Mouse (Mus musculus) neural tube, embryonic 13.5 days (tissue): ENCODE data around the gene Cnot6. TPM values are rescaled to one million over a fixed set of nuclear protein-coding genes. Genes with fewer than 3 reads are reported as not detected.

Source experiments
- ATAC-seq: fragments of 200-750 bp; cut with Nextera tagmentation; 2 replicates; pipeline ENCODE4 v1.8.0; 2017; ENCODE audit warnings: low read depth, mild to moderate bottlenecking, moderate TSS enrichment, moderate library complexity
- H3K27ac ChIP-seq: fragments of 300-500 bp; sonication (generic); replicated peaks from 2 replicates; pipeline ENCODE4 v1.5.1; 2015; ENCODE audit warnings: moderate library complexity, mild to moderate bottlenecking, inconsistent platforms
- H3K27me3 ChIP-seq: fragments of 300-500 bp; sonication (generic); 2 replicates; pipeline ENCODE4 v1.6.1; 2015; ENCODE audit warnings: mild to moderate bottlenecking, inconsistent platforms
- H3K36me3 ChIP-seq: fragments of 300-500 bp; sonication (generic); 2 replicates; pipeline ENCODE4 v1.6.1; 2015; ENCODE audit warnings: mild to moderate bottlenecking, inconsistent platforms
- H3K4me1 ChIP-seq: fragments of 300-500 bp; sonication (generic); replicated peaks from 2 replicates; pipeline ENCODE4 v1.6.1; 2015; ENCODE audit warnings: inconsistent platforms
- H3K4me2 ChIP-seq: fragments of 300-500 bp; sonication (generic); 2 replicates; pipeline ENCODE4 v1.6.1; 2015; ENCODE audit warnings: inconsistent platforms, mild to moderate bottlenecking, moderate library complexity
- H3K4me3 ChIP-seq: fragments of 300-500 bp; sonication (generic); 2 replicates; pipeline ENCODE4 v1.5.1; 2015; ENCODE audit warnings: mild to moderate bottlenecking, inconsistent platforms
- H3K9ac ChIP-seq: fragments of 300-500 bp; sonication (generic); 2 replicates; pipeline ENCODE4 v1.6.1; 2015; ENCODE audit warnings: moderate library complexity, mild to moderate bottlenecking, inconsistent platforms
- H3K9me3 ChIP-seq: fragments of 300-500 bp; sonication (generic); 2 replicates; pipeline ENCODE4 v1.6.1; 2016; ENCODE audit warnings: inconsistent platforms
- WGBS: fragments of 180-500 bp; shearing (Covaris S2); methylation state at CpG from one replicate; pipeline ENCODE4 v1.1.7; 2015; 5-methylcytosine and 5-hydroxymethylcytosine counted together
- polyA plus RNA-seq: library from polyadenylated mRNA; unstranded; fragments of >200 nt; fragmentation: Nextera tagmentation; extraction: Ambion mirVana; gene quantifications from 2 replicates; pipeline ENCODE4 v1.2.1, GENCODE M21; 2015

Gene Cnot6
- polyA plus RNA-seq, 1 experiment from 2014 or later = 42.8 TPM

- Histone ChIP-seq H3K4me1 (peaks cover 30% of the 10 kb centered on the region), H3K4me2 (no peak overlapping the region), H3K27me3 (no peaks in the 10 kb centered on the region), H3K4me3 (no peak overlapping the region), H3K9ac (no peak overlapping the region), H3K36me3 (peaks cover 31% of the 10 kb centered on the region), H3K9me3 (no peaks in the 10 kb centered on the region), H3K27ac (no peak overlapping the region)
- ATAC-seq = no peak
- 90% methylated on average over 2 of the region's 2 CpGs for WGBS
These were observed 4.7 kb downstream of the Cnot6 start for GRCm38 (mm10) chr11:49707834-49708233.

- WGBS = 89% methylated on average over 8 of the region's 8 CpGs
- no peak overlapping the region for H3K4me2 ChIP-seq
- H3K9me3 ChIP-seq = no peaks in the 10 kb centered on the region
- no peaks in the 10 kb centered on the region for H3K27me3 ChIP-seq
- H3K4me3 ChIP-seq = no peak overlapping the region
- peaks cover 14% of the 10 kb centered on the region for H3K4me1 ChIP-seq
- no peak overlapping the region for H3K9ac ChIP-seq
- no peak overlapping the region for H3K27ac ChIP-seq
- peaks cover 50% of the 10 kb centered on the region for H3K36me3 ChIP-seq
- ATAC-seq = no peak
These were observed 7.7 kb downstream of the Cnot6 start for GRCm38 (mm10) chr11:49704804-49705203.

GRCm38 (mm10) chr11:49702014-49702413 is 10.5 kb downstream of the Cnot6 start:
- Histone ChIP-seq H3K9me3 (no peaks in the 10 kb centered on the region), H3K4me3 (no peak overlapping the region), H3K36me3 (peaks cover 69% of the 10 kb centered on the region), H3K27ac (no peak overlapping the region), H3K4me1 (no peaks in the 10 kb centered on the region), H3K27me3 (no peaks in the 10 kb centered on the region), H3K4me2 (no peak overlapping the region), H3K9ac (no peak overlapping the region)
- WGBS = 98% methylated on average over 8 of the region's 8 CpGs
- no peak for ATAC-seq

- ATAC-seq = no peak
- 100% methylated on average over 1 of the region's 1 CpGs for WGBS
- Histone ChIP-seq H3K27ac (no peak overlapping the region), H3K9me3 (no peaks in the 10 kb centered on the region), H3K9ac (no peak overlapping the region), H3K4me1 (peaks cover 4% of the 10 kb centered on the region; the same call in 1 of the 2 replicates), H3K4me3 (no peak overlapping the region), H3K27me3 (no peaks in the 10 kb centered on the region), H3K4me2 (no peak overlapping the region), H3K36me3 (peaks cover 41% of the 10 kb centered on the region)
These were observed 13.4 kb downstream of the Cnot6 start for GRCm38 (mm10) chr11:49699079-49699478.

DNA sequence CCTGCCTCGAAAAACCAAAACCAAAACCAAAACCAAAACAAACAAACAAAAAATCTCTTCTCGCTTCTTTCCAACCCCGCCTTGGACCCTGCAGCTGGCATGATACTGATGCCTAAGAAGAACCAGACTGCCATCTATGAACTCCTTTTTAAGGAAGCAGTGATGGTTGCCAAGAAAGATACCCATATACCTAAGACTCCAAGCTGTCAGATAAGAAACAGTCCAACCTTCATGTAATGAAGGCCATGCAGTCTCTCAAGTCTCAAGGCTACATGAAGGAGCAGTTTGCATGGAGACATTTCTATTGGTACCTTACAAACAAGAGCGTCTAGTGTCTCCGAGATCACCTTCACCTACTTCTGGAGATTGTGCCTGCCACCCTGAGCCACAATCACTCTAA is 14.7 kb downstream of the Cnot6 start:
- Histone ChIP-seq H3K27ac (no peak overlapping the region), H3K4me1 (peaks cover 4% of the 10 kb centered on the region; the same call in 1 of the 2 replicates), H3K4me2 (no peak overlapping the region), H3K27me3 (no peaks in the 10 kb centered on the region), H3K36me3 (peaks cover 42% of the 10 kb centered on the region), H3K9ac (no peak overlapping the region), H3K4me3 (no peak overlapping the region), H3K9me3 (no peaks in the 10 kb centered on the region)
- 92% methylated on average over 5 of the region's 5 CpGs for WGBS
- no peak for ATAC-seq

- WGBS = 94% methylated on average over 2 of the region's 2 CpGs
- Histone ChIP-seq H3K36me3 (peaks cover 31% of the 10 kb centered on the region), H3K4me1 (peaks cover 4% of the 10 kb centered on the region; the same call in 1 of the 2 replicates), H3K4me3 (no peak overlapping the region), H3K9ac (no peak overlapping the region), H3K4me2 (no peak overlapping the region), H3K27me3 (no peaks in the 10 kb centered on the region), H3K9me3 (no peaks in the 10 kb centered on the region), H3K27ac (no peak overlapping the region)
- no peak for ATAC-seq
These were observed 16.1 kb downstream of the Cnot6 start for GRCm38 (mm10) chr11:49696472-49696871.

DNA sequence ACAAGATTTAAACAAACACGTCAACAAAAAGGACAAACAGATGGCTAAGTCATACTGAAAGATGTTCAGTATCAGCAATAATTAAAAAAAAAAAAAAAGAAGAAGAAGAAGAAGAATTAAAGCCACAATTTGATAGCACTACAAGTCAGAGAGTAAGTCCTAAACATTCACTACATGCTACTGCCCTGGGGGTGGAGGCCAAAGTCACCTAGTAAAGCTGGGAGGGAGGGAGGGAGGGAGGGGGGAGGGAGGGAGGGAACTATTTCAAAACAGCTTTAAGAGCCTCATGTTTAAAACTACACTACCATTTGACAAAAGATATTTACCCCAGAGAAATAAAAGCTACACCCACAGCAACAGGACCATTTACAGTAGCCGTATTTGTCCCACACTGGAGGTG is 16.8 kb downstream of the Cnot6 start:
- no peaks in the 10 kb centered on the region for H3K9me3 ChIP-seq
- peaks cover 26% of the 10 kb centered on the region for H3K36me3 ChIP-seq
- WGBS = 90% methylated on average over 2 of the region's 2 CpGs

DNA sequence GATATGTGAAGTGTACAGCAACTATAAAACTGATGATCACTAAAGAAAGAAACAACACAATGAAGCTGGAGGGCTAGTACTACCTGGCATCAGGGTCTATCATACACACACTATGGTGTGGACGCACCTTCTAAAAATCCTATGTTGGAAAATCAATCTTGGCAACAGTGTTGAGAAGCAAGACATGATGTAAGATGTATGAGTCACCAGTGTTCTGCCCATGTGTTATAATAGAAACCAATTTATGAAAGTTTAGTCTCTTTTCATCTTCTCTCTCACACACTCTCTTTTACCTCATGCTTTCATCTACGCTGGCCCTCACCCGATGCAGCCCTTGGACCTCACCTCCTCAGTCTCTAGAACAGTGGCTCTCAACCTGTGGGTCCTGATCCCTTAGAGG is 17.5 kb downstream of the Cnot6 start:
- no peak overlapping the region for H3K4me3 ChIP-seq
- H3K36me3 ChIP-seq = peaks cover 26% of the 10 kb centered on the region
- no peak overlapping the region for H3K9ac ChIP-seq
- H3K27me3 ChIP-seq = no peaks in the 10 kb centered on the region
- H3K9me3 ChIP-seq = no peaks in the 10 kb centered on the region
- H3K27ac ChIP-seq = no peak overlapping the region
- 92% methylated on average over 3 of the region's 3 CpGs for WGBS
- no peak overlapping the region for H3K4me2 ChIP-seq
- peaks cover 4% of the 10 kb centered on the region; the same call in 1 of the 2 replicates for H3K4me1 ChIP-seq
- no peak for ATAC-seq

More for the DNA sequence above, 16.8 kb downstream of the Cnot6 start:
- no peak overlapping the region for H3K4me3 ChIP-seq
- H3K27ac ChIP-seq = no peak overlapping the region
- H3K27me3 ChIP-seq = no peaks in the 10 kb centered on the region
- peaks cover 4% of the 10 kb centered on the region; the same call in 1 of the 2 replicates for H3K4me1 ChIP-seq
- no peak overlapping the region for H3K9ac ChIP-seq
- no peak for ATAC-seq
- no peak overlapping the region for H3K4me2 ChIP-seq

- H3K27me3 ChIP-seq = no peaks in the 10 kb centered on the region
- H3K9me3 ChIP-seq = no peaks in the 10 kb centered on the region
- H3K4me1 ChIP-seq = no peaks in the 10 kb centered on the region
- no peak overlapping the region for H3K27ac ChIP-seq
- H3K9ac ChIP-seq = no peak overlapping the region
- no peak overlapping the region for H3K4me3 ChIP-seq
- ATAC-seq = no peak
- H3K4me2 ChIP-seq = no peak overlapping the region
- H3K36me3 ChIP-seq = peaks cover 81% of the 10 kb centered on the region
- 92% methylated on average over 12 of the region's 12 CpGs for WGBS
These were observed 28.1 kb downstream of the Cnot6 start for GRCm38 (mm10) chr11:49684237-49684973.

- no peak overlapping the region for H3K9ac ChIP-seq
- no peaks in the 10 kb centered on the region for H3K9me3 ChIP-seq
- no peak overlapping the region for H3K27ac ChIP-seq
- no peaks in the 10 kb centered on the region for H3K27me3 ChIP-seq
- H3K36me3 ChIP-seq = peaks cover 63% of the 10 kb centered on the region
- WGBS = 78% methylated on average over 3 of the region's 3 CpGs
- no peak overlapping the region for H3K4me2 ChIP-seq
- no peak overlapping the region for H3K4me3 ChIP-seq
- ATAC-seq = no peak
- no peaks in the 10 kb centered on the region for H3K4me1 ChIP-seq
These were observed 39.1 kb downstream of the Cnot6 start for GRCm38 (mm10) chr11:49673433-49673832.

GRCm38 (mm10) chr11:49665462-49665861 is 47.1 kb downstream of the Cnot6 start:
- no peak overlapping the region for H3K9ac ChIP-seq
- no peak overlapping the region for H3K4me2 ChIP-seq
- H3K27ac ChIP-seq = no peak overlapping the region
- no peaks in the 10 kb centered on the region for H3K9me3 ChIP-seq
- no peak overlapping the region for H3K4me3 ChIP-seq
- ATAC-seq = no peak
- H3K4me1 ChIP-seq = no peaks in the 10 kb centered on the region
- 85% methylated on average over 4 of the region's 4 CpGs for WGBS
- no peaks in the 10 kb centered on the region for H3K27me3 ChIP-seq
- H3K36me3 ChIP-seq = peaks cover 18% of the 10 kb centered on the region

DNA sequence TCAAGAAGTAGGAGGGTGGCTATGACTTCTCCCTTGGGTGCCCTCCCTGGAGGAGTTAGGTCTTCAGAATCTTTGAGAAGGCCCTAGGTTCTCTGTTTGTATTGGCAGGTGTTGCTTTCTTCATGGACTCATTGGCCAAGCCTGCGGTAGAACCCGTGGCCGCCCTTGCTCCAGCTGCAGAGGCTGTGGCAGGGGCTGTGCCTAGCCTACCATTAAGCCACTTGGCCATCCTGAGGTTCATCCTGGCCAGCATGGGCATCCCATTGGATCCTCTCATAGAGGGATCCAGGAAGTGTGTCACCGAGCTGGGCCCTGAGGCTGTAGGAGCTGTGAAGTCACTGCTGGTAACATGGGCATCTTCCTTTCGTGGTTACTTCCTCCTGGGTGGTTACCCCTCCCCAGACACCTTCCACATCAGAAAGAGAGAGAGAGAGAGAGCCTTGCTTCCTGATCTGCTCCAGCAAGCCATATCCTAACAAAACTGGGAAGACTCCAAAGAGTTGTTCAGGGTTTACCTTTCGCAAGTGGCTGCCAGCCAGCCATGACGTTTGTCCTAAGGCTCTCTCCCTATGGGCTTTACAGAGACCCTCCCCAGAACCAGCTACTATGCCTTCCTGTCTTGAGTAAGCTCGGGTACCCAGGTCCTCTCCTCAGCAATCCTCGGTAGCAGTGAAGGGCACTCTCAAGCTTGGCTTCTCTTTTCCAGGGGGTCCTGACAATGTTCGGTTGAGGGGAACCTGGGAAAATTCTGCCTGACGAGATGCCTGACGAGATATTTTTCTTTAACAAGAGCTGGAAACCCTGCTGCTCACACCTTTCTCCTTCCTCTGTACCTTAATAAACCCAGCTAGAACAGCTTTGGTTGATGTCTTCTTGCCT is 48.0 kb downstream of the Cnot6 start:
- no peak overlapping the region for H3K4me3 ChIP-seq
- 85% methylated on average over 12 of the region's 12 CpGs for WGBS
- H3K36me3 ChIP-seq = peaks cover 13% of the 10 kb centered on the region
- no peaks in the 10 kb centered on the region for H3K4me1 ChIP-seq
- H3K27ac ChIP-seq = no peak overlapping the region
- ATAC-seq = 0 out of 2 replicates have a peak, but pooled peaks have one; percentile 10
- H3K9ac ChIP-seq = no peak overlapping the region
- H3K27me3 ChIP-seq = no peaks in the 10 kb centered on the region
- no peaks in the 10 kb centered on the region for H3K9me3 ChIP-seq
- H3K4me2 ChIP-seq = no peak overlapping the region
